Mouse (Mus musculus): ENCODE measurements around the gene Smim7.

DNA sequence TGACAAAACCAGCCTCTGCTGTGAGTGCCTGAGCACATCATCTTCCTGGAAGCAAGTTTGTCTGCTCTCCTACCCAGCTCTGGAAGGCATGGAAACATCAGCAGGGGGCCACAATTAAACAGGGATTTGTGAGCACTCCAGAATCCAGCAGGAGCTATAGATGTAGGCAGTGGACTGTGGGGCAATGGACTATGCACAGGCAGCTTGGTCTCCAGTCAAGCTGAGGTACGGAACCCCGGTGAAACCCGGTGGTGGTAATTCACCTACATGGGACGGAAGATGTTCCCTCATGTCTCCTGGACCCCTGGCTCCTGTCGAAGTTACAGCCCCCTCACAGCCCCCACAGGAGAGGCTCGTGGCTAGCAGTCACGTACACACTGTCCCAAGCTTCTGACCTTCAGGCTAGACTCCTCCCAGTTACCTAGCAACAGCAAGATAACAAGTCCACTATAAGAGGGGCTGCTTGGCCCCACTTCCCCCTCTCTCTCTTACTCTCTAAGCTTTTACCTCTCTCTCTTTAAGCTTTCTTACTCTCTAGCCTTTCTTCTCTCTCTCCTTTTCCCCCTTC is 53.4 kb downstream of the Smim7 start:
- no peak for TF ChIP-seq POLR2A (IDR thresholded peaks at IDR 0.05; ENCODE audit: low read depth, low read length)
- no peak for TF ChIP-seq CTCF (IDR thresholded peaks at IDR 0.05; ENCODE audit: borderline replicate concordance, insufficient read depth, low read length)
